Mouse (Mus musculus) right cerebral cortex, postnatal 25 days (tissue): ENCODE measurements around the gene Parp1.
"Not testable (repeated sequence)": the region's sequence is repeated elsewhere in the genome, so short reads cannot be mapped to it uniquely, and the experiment has no call there.

Source experiments
- DNase-seq: peaks from one replicate; pipeline ENCODE4 v3.0.0; 2022

The Parp1 gene

DNA sequence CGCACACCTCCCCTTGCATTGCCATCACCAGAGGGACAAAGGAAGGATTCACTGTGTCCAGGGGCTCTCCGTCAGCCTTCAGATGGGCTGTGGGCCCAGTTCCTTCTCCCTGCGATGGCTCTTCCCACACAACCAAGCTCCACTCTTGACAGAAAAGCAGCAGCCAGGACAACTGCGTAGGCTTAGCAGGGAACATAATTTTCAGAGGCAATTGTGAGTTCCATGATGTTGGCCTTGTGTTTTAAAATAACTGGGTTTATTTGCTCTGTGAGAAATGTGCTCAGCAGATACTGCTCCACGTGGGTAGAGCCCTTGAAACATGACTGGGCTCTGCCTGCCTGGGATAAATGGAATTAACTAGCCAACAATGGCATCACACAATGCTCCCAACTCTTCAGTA, 3.8 kb upstream of the Parp1 start:
- no peak for DNase-seq

GRCm38 (mm10) chr1:180567761-180568160, 963 bp upstream of the Parp1 start:
- DNase-seq: no peak

DNA sequence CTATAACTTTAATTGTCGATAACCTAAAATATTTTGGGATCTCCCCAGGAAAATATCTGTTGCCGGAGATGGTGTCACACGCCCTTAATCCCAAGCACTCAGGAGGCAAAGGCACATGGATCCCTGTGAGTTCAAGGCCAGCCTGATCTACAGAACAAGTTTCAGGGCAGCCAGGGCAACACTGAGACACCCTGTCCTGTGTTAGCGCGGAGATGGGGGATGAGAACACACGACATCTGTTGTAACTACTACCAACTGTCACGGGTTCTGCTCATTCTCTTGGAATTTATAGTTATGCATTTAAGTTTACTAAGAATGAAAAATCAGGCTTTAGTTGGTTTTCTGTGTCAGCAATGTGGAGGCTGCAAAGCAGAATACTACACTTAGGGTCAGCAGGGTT, 476 bp upstream of the Parp1 start:
- no peak for DNase-seq

GRCm38 (mm10) chr1:180569453-180569852, 729 bp downstream of the Parp1 start:
- no peak for DNase-seq

DNA sequence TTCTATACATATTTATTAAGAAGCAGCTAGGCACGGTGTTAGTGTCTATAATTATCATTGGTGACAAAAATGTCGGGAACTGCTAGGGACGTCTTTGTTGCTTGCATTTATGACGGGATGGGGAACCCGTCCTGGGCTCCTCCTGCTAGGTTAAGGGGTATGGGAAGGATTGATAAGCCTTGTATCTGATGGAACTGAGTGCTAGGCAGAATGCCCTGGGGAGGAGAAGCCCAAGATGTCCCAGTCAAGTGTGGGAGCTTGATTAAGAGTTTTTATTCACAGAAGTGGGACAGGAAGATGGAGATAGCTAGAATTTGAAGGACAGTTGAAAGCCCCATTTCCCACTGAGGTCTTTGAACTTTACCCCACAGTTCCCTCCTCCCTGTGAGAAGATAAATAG, 1.5 kb downstream of the Parp1 start:
- no peak for DNase-seq

DNA sequence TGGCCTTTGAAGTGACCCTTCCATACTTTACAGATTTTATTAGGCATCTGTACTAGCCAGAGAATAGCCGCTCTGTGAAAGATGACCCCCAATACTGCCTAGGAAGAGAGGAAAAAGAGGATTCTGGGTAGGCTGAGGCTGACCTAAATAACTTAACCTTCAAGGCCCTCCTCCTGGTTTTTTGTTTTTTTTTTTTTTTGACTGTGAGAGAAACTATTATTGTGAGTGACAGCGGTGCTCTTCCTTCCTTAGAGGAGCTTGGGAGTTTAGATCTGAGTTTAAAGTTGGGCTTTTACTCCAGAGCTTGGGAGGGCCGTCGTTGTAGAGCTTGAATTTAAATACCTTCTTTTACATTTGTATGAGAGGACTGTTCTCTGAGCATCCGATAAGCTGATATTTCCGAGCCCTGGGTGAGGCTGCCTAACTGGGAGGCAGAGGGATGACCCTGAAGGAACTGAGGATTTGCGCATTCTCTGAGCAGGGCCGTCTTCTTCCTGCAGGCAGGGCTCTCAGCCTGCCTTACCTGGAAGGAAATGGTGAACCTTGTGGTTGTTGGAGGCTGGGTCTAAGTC, 2.4 kb downstream of the Parp1 start:
- no peak for DNase-seq

DNA sequence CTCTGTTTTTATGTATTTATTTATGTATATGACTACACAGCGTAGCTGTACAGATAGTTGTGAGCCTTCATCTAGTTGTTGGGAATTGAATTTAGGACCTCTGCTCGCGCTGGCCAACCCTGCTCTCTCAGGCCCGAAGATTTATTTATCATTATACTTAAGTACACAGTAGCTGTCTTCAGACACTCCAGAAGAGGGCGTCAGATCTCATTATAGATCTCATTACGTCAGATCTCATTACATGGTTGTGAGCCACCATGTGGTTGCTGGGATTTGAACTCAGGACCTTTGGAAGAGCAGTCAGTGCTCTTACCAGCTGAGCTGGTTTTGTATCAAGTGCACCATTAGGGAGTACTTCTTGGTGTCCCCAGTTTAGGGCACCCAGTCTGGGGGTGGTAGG, 3.0 kb downstream of the Parp1 start:
- not testable (repeated sequence) for DNase-seq

DNA sequence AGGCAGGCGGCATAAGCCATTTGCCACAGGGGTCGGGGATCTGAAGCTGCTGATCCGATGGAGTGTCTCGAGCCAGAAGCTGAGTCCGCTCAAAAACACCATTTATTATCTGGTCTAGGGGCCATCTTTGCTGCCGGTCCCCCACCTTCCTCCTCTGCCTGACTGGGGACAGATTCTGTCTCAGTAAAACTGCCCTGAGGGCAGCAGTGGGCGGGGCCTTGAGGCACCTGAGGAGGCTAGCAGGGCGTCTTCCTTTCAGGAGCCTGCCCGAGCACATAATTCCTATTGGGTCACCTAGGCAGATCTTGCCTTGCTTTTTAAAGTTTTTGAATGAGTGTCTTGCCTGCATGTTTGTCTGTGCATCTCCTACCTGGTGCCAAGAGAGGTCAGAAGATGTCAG, 3.4 kb downstream of the Parp1 start:
- DNase-seq: no peak

GRCm38 (mm10) chr1:180576524-180576923, 7.8 kb downstream of the Parp1 start:
- DNase-seq: no peak

DNA sequence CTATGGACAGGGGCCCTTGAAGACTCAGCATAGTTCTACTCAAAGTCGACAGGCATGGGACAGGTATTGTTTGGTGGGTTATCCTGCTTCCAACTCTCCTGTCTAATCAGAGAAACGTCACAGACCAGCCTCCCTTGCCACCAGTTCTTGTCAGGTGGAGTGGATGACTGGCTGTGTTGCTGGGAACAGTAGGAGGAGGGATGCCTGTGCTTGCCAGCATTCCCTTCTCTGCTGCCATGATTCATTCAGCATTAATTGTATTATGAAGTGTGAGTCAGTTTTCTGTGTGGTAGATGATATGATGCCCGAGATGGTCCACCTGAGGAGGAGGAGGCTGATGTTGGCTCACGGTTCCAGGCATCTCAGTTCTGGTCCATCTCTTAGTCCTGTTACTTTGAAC, 9.1 kb downstream of the Parp1 start:
- DNase-seq: peak; percentile 32

DNA sequence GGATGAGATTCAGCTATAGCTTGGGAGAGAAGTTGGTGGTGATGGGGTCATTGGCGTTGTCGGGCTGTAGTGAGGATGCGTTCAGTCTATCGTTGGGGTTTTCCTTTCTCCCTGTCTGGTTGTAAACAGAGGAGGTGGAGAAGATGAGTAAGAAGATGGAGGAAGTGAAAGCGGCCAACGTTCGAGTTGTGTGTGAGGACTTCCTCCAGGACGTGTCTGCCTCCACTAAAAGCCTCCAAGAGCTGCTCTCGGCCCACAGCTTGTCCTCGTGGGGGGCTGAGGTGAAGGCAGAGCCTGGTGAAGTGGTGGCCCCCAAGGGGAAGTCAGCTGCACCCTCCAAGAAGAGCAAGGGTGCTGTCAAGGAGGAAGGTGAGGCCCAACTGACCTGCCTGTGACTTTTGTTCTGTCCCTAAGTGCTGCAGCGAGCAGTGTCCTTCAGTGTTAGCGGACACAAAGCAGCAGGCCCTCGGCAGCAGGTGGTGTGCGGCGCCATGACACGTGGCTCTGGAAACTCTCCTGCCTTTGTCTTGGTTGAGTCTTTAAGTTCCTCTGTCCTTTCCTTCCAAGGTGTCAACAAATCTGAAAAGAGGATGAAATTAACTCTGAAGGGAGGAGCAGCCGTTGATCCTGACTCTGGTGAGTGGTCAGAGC, 19.2 kb downstream of the Parp1 start:
- no peak for DNase-seq

- DNase-seq: no peak
Observed at GRCm38 (mm10) chr1:180600578-180600977, 31.9 kb downstream of the Parp1 start.

GRCm38 (mm10) chr1:180601806-180602205, 33.1 kb downstream of the Parp1 start:
- DNase-seq: no peak

GRCm38 (mm10) chr1:180604579-180604978, 35.9 kb downstream of the Parp1 start:
- DNase-seq: peak; percentile 78

DNA sequence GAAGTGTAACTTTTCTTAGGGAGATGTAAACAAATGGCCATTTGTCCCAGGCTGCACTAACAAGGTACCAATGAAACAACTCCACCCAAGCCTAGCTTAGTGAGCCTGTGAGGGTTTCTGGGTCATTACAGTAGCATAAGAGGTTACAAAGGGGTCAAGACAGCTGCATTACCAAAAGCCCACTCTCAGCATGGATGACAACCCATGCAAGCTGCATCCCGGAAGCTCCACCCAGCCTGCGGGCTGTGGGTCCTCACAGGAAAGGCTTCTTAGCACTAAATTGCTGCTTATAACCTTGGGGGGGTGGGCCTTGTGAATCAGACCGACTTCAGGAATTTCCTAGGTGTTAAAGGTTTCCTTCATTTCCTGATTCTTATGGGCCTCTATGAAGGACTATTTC, 37.4 kb downstream of the Parp1 start:
- no peak for DNase-seq

DNA sequence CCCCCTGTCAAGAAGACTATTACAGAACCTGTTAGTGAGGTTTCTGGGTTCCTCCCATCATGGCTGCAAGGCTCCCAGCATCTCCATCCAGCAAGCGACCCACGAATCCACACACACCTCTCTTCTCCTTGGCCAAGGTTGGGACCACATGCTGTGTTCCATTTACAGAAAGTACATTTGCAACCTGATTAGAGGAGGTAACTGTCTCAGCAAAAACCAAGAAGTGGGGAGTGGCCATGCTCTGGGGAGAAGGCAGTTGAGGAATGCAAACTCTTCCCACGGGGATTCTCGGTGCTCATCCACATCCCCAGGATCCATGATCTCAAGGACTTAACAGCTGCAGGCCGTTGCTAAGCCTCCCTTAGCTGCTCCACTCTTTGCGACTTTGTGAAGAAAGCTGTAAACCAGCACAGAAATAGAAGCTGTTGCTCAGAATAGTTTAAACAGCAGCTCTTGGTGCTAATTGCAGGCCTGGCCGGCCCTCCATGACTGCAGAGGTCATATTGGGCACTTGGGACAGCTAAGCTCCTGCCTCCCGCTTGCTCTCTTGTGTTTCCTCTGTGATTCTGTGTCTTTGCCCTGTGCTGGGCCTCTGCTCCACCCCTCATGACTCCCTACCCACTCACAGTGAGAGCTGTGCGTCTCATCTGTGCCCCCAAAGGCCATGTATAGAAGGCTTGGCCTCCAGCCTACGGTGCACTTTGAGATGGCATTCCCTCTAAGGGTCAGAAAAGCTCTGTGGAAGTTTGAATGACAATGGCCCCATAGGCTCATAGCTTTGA, 38.3 kb downstream of the Parp1 start:
- no peak for DNase-seq

GRCm38 (mm10) chr1:180607578-180607879, 38.8 kb downstream of the Parp1 start:
- no peak for DNase-seq

DNA sequence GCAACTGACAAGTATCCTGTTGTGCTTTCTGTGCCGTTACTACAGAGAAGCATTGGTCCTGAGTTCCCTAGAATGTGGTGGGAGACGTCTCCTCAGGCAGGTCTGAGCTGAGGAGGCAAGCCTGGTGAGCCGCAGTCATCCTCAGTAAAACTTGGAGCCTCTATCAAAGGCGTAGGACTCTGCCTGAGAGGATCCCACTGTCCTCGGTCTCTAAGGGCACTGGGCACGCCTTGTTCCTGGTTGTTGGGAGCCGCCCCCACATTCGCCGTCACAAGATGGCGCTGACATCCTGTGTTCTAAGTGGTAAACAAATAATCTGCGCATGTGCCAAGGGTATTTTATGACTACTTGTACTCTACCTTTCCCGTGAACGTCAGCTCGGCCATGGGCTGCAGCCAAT, 43.1 kb downstream of the Parp1 start:
- DNase-seq: not testable (repeated sequence)

GRCm38 (mm10) chr1:180616762-180617161, 48.0 kb downstream of the Parp1 start:
- no peak for DNase-seq

DNA sequence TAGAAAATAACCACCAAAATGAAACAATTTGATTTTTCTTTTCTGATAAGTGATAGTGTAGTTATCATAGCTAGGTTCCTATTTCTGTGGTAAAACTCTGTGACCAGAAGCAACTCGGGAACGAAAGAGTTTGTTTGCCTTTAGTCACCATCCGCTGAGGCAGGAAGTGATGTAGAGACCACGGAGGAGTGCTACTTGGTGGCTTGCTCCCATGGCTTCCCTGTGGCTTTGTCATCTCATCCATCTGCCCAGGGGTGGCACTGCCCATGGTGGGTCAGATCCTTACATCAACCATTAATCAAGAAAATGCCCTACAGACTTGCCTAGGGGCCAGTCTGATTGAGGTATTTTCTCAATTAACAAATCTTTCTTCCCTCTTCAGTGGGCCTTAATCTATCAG, 53.7 kb downstream of the Parp1 start:
- DNase-seq: no peak

DNA sequence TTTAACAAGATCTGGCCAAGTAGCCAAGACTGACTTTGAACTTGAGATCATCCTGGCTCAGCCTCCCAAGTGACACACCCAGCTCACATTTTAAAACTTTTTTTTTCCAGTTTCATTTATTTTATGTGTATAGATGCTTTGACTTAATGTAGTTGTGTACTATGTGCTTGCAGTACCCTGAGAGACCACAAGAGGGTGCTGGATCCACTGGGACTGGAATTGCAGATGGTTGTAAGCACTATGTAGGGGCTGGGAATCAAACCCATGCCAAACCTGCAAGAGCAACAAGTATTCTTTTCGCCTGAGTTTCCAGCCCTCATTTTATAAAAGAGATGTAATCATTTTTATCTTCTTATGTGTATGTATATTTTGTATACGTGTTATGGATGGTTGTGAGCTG, 55.2 kb downstream of the Parp1 start:
- no peak for DNase-seq

DNA sequence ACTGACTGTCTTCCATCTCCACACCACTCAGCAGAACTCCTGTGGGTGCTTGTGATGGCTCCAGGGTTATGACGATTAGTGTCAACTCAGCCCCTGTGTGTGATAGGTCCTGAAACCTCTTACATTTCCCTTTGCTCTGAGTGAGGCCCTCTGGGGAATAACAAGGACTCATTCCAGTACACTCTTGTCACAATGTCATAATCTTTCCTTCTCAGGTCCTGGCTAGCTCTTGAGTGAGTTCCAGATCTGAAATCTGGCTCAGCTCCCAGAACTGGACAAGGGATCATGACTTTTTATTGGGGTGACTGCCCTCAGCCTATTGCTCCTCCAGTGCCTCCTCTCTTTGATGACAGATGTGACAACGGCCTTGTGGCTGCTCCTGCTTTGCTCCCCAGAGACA, 57.4 kb downstream of the Parp1 start:
- no peak for DNase-seq

DNA sequence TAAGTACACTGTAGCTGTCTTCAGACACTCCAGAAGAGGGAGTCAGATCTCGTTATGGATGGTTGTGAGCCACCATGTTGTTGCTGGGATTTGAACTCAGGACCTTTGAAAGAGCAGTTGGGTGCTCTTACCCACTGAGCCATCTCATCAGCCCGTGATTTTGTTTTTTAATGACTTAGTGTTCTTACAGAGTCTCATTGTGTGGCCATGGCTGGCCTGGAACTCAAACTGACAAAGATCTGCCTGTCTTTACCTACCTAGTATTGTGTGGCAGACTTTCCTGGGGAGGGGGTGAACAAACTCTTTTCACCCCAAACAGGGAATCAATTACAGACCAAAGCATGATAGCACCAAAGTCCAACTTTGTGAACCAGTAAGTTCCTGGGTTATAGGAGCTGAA, 69.1 kb downstream of the Parp1 start:
- not testable (repeated sequence) for DNase-seq
